Mouse (Mus musculus) small intestine, adult 2 months (tissue): ENCODE data around the gene Rnf19b.

Source experiments
- CTCF ChIP-seq: fragments of 200-500 bp; IDR thresholded peaks from 2 replicates; pipeline ENCODE4 v1.5.1; 2012; ENCODE audit warnings: low read depth, mild to moderate bottlenecking, control low read depth, inconsistent platforms, low read length, moderate library complexity, mixed read lengths; ENCODE audit not compliant: insufficient replicate concordance, insufficient read length; ENCODE audit errors: extremely low read depth
- POLR2A ChIP-seq: fragments of 200-500 bp; IDR thresholded peaks from 2 replicates; pipeline ENCODE4 v1.6.1; 2012; ENCODE audit warnings: low read depth, mild to moderate bottlenecking, control low read depth, inconsistent platforms, low read length, moderate library complexity

GRCm38 (mm10) chr4:129034706-129035660, 23.1 kb upstream of the Rnf19b start:
- TF ChIP-seq CTCF (no peak), POLR2A (no peak)
